Mouse (Mus musculus): Measurements from ENCODE around the gene Col7a1.

- no peak for TF ChIP-seq CTCF (IDR thresholded peaks at IDR 0.05; ENCODE audit: low read depth)
- no peak for TF ChIP-seq EP300 (IDR thresholded peaks at IDR 0.05; ENCODE audit: low read depth)
These were observed 56.4 kb downstream of the Col7a1 start for GRCm38 (mm10) chr9:109009636-109010315.
